Mouse (Mus musculus) thymus, postnatal 10 days (tissue): ENCODE data around the gene Rarres2.

ENCODE experiments used
- DNase-seq, 2 experiments: peaks; one replicate each; pipeline ENCODE4 v3.0.0; 2021; ENCODE audit warnings: low spot score in 2 of 2

Rarres2 gene

GRCm38 (mm10) chr6:48579215-48579648 lies 6.6 kb upstream of the Rarres2 start:
- DNase-seq = no peak

- no peak for DNase-seq
Measured at GRCm38 (mm10) chr6:48578736-48579135, 6.1 kb upstream of the Rarres2 start.

DNA sequence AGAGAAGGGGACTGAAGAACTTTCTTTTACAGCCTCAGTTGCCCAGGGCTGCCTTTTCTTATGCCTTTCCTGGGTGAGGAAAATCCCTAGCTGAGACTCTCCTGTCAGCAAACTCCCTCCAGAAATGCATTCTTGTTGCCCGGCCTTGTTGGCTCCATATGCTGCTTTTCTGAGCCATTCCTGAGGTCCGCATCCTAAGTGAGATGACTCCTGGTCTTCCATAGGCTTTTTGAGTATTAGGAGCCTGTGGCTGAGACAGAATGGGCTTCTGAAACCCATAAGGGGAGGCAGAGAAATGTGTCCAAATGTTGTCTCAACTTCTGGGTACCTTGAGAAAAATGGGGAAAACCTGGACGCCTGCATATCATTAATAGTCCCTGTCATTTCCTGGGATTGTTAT lies 1.4 kb upstream of the Rarres2 start:
- DNase-seq = no peak

DNA sequence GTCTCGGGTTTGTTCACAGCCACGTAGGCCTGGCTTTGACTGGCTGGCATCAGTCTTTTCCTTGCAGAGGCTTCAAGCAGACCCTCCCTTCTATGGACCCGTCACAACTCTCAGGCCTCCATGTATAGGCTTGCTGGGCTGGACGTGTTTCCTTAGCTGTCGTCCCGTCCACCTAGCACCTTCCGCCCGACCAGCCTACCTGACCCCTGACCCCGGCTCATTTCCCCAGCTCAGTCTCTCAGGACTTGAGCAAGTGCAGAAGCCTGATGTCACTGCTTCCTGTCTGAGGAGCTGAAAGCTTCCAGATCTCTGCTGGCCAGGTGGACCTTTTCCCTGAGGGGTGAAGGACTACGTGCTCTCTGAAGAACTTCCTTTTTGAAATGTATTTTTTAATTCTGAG lies 691 bp upstream of the Rarres2 start:
- no peak for DNase-seq

DNA sequence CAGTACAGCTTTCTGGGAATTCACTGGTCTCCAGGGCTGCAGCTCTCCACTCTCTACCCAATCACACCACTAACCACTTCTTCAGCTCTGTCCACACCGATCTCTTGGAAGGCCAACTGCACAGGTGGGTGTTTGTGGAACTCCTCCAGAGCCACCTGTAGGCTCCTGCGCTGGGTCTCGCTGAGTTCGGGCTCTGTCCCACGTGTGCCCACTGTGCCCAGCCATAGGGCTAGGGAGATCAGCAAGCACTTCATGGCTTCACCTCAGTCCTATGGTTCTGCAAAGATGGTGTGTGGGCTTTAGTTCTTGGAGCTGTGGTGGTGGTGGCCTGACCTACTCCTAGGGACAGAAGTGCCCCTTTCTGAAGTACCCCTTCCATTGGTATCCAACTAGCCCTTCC lies 575 bp downstream of the Rarres2 start:
- no peak for DNase-seq

GRCm38 (mm10) chr6:48569065-48569807 lies 3.4 kb downstream of the Rarres2 start:
- DNase-seq = no peak

GRCm38 (mm10) chr6:48568036-48568984 lies 4.3 kb downstream of the Rarres2 start:
- no peak for DNase-seq

DNA sequence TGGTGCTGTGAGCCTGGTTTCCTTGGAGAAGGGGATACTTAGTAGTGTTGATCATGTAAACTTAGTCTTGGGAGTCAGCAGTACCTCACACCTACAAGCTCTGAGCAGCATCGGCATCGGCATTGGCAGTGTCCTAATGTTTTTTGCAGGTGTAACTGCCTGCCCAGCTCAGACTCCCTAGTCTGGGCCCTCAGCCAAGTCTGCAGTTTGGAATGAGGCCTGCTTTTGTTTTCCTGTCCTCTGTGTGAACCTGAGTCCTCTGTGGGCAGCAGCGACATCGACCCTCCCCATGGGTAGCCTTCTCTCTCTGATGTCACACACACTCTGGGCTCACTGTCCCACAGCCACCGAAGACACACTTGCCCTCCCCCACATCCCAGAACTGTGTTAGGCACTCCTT lies 6.3 kb downstream of the Rarres2 start:
- DNase-seq = no peak

DNA sequence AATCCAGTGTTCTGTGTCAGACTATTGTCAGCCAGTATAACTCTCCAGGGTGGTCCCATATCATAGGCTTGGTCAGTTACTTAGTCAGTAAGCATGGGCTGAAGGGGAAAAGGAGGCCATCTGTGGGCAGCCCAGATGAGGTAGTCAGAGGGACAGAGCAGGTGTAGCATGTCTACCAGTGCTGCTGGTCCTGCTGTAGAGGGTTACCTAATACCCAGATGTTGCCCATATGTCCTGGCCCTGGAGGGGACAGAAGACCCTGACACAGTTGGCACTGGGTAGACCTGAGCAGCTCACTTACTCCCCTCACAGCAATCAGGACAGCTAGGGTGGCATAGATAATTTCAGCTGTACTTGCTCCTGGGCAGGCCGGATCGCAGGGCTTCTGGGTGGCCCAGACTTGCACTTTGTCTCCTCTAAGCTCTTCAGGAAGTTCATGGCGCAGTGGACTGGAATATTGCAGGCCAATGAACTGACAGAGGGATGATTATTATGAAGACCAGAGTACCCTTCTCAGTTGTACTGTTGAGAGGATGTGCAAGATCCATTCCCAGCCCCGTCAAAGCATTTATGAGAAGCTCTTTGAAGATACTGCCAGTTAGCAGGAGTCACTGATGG lies 6.8 kb downstream of the Rarres2 start:
- no peak for DNase-seq

DNA sequence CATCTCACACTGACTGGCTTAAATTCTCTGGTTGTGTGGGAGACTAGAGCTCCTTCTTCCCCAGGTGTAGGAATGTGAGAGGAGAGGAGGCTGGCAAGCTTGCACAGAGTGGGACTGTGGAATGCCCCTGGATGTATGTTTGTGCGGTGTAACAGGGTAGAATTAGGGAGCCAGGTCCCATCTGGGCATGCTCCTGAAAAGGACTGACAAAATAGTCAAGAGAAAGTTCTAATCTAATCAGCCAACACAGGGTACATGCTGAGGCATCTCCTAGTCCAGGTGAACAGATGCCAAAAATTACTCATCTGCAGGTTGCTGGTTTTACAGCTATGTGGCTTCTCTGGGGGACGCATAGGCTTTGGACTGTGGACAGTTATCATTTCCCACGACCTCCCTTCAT lies 16.6 kb downstream of the Rarres2 start:
- DNase-seq = no peak

- DNase-seq = peak; percentile 13 to 19
Measured at GRCm38 (mm10) chr6:48555104-48555890, 17.3 kb downstream of the Rarres2 start.

- peak; percentile 80 to 82 for DNase-seq
Measured at GRCm38 (mm10) chr6:48554280-48555103, 18.1 kb downstream of the Rarres2 start, which contains the start of gene Lrrc61. Gene Lrrc61 (plus strand): TSS chr6:48554796.

DNA sequence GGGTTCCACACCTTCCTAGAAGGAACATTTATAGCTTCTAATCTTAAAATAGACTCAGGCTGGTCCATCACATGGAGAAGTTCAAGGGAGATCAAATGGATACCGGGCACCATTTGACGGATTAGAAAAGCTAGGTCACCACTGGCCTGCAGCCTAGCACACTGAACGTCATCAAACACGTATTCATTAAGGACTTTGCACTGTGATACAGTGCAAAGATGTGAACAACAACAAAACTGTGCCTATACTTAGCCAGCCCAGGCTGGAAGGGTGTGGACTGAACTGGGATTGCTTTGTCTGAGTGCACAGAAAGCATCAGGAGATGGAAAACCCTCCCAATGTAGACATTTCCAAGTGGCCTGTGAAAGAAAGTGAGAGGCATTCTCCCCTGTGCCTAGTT lies 18.8 kb downstream of the Rarres2 start:
- DNase-seq = no peak

- peak; percentile 33 to 62 for DNase-seq
Measured at GRCm38 (mm10) chr6:48552918-48553317, 19.7 kb downstream of the Rarres2 start.

DNA sequence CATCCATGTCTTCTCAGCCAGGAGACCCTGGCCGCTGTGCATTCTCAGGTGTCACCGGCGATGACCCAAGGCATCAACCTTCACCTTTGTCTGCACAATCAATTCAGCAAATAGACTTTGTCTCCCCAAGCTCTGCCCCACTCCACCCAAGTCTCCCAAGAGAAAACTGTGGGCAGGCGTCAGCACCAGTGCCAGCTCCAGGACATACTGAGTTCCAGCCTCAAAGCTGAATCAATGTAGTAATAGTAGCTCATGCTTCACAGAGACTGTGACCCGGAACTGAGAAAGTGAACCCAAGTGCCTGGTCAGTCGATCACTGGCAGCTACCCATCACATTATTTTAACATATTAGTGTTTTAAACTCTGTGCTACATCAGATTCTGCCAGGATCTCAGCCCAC lies 24.3 kb downstream of the Rarres2 start:
- no peak for DNase-seq

GRCm38 (mm10) chr6:48546858-48547257 lies 25.7 kb downstream of the Rarres2 start:
- no peak for DNase-seq

DNA sequence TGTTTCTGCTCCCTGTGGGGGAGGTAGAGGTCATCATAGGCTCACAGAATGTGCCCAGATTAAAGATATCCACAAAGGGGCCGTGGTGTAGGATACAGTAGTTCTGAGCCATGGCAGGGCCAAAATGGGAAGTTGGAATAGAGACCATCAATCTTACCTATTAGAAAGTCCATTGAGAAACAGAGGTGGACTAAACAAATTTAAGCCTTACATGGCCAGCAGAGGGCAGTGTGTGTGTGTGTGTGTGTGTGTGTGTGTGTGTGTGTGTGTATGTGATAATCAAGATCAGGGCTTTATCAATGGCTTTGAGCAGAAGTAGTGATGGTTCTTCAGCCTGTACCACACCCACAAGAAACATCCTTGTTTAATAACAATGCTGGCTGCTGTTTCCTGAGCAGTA lies 26.3 kb downstream of the Rarres2 start:
- DNase-seq = peak in 1 of 2 experiments; percentile 25

GRCm38 (mm10) chr6:48545251-48545650 lies 27.3 kb downstream of the Rarres2 start:
- no peak for DNase-seq

GRCm38 (mm10) chr6:48542631-48543030 lies 30.0 kb downstream of the Rarres2 start:
- no peak for DNase-seq
